Mouse (Mus musculus): Measurements from ENCODE around the gene Emg1. TPM values are rescaled to one million over a fixed set of nuclear protein-coding genes. Genes with fewer than 3 reads are reported as not detected.

The Emg1 gene
- polyA plus RNA-seq, 1 experiment from 2014 or later = 105 TPM

DNA sequence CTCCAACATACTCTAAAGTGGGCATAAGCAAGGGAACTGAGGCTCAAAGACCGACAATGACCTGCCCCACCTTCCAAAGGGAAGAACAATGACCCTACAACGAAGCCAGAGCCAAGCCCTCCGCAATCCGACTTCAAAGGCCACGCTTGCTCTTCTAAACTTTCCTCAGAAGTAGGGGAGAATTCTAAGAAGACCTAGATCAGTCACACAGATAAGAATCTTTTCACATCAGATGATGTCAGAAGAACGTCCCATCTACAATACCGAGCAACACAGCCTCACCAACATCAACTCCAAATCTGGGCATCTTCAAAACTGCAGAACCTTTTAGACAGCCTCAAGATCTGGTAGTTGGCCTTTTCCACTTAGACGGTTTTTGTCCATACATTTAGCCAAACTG lies 38.4 kb upstream of the Emg1 start:
- peaks cover 28% of the 10 kb centered on the region for H3K4me1 ChIP-seq (replicated peaks)
- ATAC-seq (ENCODE audit: insufficient number of reproducible peaks, low FRiP score) = no peak
- H3K9ac ChIP-seq = no peak overlapping the region
- peaks cover 36% of the 10 kb centered on the region for H3K36me3 ChIP-seq
- H3K4me3 ChIP-seq = no peak overlapping the region
- no peak overlapping the region for H3K27ac ChIP-seq (ENCODE audit: poor library complexity, severe bottlenecking)
- WGBS = 77% methylated on average over 8 of the region's 8 CpGs
- no peaks in the 10 kb centered on the region for H3K27me3 ChIP-seq (replicated peaks)
- H3K9me3 ChIP-seq (replicated peaks) = no peaks in the 10 kb centered on the region
- no peak overlapping the region for H3K4me2 ChIP-seq

DNA sequence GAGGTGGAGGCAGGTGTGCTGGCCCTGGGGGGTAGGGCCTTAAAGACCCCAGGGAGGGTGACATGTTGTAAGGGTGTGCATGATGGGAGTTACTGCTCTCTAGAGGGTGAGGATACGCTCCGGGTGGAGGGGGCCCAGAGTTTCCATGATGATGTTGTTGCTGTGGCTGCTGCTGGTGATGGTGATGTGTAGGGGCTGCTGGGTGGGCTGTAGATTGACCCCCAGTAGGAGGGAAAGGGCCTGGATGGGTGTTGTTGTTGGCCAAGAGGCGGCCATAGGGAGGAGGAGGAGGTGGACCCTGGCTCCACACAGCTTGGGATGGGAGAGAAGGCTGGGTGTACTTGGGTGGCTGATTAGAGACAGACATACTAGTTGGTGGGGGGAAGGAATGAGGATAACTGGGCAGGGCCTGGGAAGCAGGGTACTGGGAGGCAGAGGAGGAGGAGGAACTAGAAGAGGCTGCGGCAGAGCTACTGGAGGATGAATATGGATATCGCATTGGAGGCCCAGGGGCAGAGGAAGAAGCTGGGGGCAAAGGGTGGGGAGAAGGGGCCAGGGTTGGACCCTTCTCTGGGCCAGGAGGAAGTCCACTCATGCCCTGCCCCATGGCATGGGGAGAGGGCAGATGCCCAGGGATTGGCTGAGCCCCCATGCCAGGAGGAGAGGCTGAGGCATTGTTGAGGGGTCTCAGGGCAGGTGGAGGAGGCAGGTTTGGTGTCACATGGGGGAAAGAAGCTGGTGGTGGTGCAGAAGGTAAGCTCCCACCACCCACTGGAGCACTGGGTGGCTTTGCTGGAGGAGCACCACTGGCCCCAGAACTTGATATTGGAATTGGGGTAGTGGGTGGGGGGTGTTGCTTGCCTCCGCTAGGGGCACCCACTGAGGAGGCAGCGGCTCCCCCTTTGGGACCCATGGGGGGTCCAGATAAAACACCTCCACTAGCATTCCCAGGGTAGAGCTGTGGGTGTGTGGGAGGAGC lies 35.0 kb upstream of the Emg1 start:
- Histone ChIP-seq H3K9me3 (replicated peaks) (no peaks in the 10 kb centered on the region), H3K4me2 (peak overlapping the region; percentile 84), H3K4me3 (peak overlapping the region; percentile 53), H3K36me3 (peaks cover 61% of the 10 kb centered on the region), H3K27ac (ENCODE audit: poor library complexity, severe bottlenecking) (0 out of 2 replicates have a peak overlapping the region, but pooled peaks have one; percentile 58), H3K27me3 (replicated peaks) (no peaks in the 10 kb centered on the region), H3K9ac (peak overlapping the region; percentile 83; the same call in 1 of the 2 replicates), H3K4me1 (replicated peaks) (peaks cover 20% of the 10 kb centered on the region)
- ATAC-seq (ENCODE audit: insufficient number of reproducible peaks, low FRiP score) = no peak
- WGBS = 84% methylated on average over 7 of the region's 7 CpGs

DNA sequence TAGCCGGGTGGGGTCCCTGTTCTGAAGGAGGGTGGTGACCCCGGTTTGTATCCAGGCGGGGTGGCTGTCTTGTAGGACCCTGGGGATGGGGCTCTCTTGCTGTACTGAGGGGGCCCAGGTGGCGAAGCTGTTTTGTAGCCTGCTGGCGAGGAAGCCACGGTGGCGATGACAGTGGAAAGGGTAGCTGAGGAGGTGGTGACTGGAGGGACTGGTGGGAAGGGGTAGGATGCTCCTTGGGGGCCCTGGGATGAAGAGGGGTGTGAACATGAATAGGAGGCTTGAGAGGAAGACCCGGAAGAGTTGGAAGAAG lies 34.3 kb upstream of the Emg1 start:
- Histone ChIP-seq H3K4me3 (peak overlapping the region; percentile 53), H3K27me3 (replicated peaks) (no peaks in the 10 kb centered on the region), H3K4me2 (peak overlapping the region; percentile 84), H3K9ac (peak overlapping the region; percentile 83), H3K27ac (ENCODE audit: poor library complexity, severe bottlenecking) (peak overlapping the region; percentile 58; the same call in 1 of the 2 replicates), H3K9me3 (replicated peaks) (no peaks in the 10 kb centered on the region), H3K36me3 (peaks cover 61% of the 10 kb centered on the region), H3K4me1 (replicated peaks) (peaks cover 24% of the 10 kb centered on the region)
- no peak for ATAC-seq (ENCODE audit: insufficient number of reproducible peaks, low FRiP score)
- WGBS = 24% methylated on average over 8 of the region's 8 CpGs

DNA sequence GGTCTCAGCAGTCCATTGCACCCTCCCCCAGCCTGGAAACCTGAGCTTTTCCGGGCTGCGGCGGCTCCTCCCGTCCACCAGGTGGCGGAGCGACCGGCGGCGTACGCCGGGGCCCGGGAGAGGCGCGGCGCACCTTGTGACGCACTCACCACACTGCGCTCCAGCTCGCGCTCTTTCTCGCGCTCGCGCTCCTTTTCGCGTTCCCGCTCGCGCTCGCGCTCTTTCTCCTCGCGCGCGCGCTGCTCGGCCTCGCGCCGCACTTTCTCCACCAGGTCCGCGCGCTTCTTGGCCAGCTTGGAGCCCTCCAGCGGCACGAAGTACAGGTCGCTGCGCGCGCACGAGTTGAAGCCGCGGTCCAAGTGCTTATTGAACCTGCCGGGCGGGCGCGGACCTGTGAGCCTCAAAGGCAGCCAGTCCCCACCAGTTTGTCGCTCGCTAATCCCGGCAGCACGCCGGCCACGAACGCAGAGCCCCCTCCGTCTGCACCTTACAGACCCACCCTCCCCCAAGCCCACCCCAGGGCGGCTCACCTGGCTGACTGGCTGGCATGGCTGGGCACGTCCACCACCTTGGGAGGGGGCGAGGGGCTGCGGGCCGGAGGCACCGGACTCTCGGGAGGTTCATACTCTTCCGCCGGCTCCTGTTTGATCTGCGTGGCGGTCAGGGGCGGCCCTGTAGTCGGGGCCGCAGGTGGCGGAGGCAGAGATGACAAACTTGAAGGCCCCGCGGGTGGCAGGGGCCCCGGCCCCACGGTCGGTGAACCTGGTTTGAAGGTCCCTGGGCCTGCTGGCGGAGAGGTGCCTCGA lies 33.7 kb upstream of the Emg1 start:
- Histone ChIP-seq H3K4me3 (peak overlapping the region; percentile 53), H3K4me2 (peak overlapping the region; percentile 84), H3K9me3 (replicated peaks) (no peaks in the 10 kb centered on the region), H3K9ac (peak overlapping the region; percentile 83), H3K36me3 (peaks cover 61% of the 10 kb centered on the region), H3K4me1 (replicated peaks) (peaks cover 24% of the 10 kb centered on the region), H3K27ac (ENCODE audit: poor library complexity, severe bottlenecking) (peak overlapping the region; percentile 58), H3K27me3 (replicated peaks) (no peaks in the 10 kb centered on the region)
- ATAC-seq (ENCODE audit: insufficient number of reproducible peaks, low FRiP score) = peak; percentile 84
- 1% methylated on average over 85 of the region's 85 CpGs for WGBS

DNA sequence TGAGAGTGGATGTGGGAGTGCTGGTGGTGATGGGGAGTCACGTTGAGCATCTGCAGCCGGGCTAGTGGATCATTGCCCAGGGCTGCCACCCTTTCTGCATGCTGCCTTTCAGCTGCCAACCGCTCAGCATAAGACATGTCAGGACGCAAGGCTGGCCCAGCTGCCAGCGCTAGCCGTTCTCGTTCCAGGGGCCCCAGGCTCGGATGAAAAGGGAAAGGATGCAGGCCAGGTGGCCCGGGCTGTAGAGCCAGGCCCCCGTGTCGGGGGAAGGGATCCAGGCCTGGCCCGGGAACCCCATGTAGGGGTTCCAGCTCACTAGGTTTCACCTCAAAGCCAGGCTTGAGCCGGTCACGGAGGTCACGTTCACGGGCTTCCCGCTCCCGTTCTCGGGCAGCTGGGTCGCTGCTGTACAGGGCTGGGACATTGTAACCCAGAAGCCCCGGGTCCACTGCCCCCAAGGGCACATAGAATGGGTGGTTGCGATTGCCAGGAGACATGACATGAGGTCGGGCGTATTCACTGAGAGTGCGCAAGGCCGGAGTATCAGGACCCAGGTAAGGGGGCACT lies 32.9 kb upstream of the Emg1 start:
- 72% methylated on average over 26 of the region's 26 CpGs for WGBS
- H3K27ac ChIP-seq (ENCODE audit: poor library complexity, severe bottlenecking) = peak overlapping the region; percentile 58
- no peak for ATAC-seq (ENCODE audit: insufficient number of reproducible peaks, low FRiP score)
- H3K4me2 ChIP-seq = peak overlapping the region; percentile 84
- H3K4me1 ChIP-seq (replicated peaks) = peaks cover 27% of the 10 kb centered on the region
- no peaks in the 10 kb centered on the region for H3K27me3 ChIP-seq (replicated peaks)
- H3K4me3 ChIP-seq = peak overlapping the region; percentile 53
- no peaks in the 10 kb centered on the region for H3K9me3 ChIP-seq (replicated peaks)
- peaks cover 59% of the 10 kb centered on the region for H3K36me3 ChIP-seq
- peak overlapping the region; percentile 61 for H3K9ac ChIP-seq

DNA sequence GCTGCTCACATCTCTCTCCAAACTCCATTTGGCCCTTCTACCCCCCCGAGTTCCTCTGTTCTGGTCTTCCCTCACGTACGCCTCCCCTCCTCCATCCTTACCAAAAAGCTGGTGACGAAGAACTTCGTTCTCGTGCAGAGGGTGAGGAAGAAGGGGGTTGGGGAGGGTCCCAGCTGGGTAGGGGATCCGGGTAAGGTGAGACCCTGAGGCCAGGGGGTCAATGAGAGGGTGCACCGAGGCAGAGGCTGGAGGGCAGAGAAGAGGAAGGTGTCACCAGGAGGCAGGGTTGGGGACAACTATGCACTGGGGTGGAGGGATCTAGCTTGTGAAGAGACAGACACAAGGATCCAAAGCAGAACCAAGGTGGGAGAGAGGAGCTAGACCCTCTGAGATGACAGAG lies 31.7 kb upstream of the Emg1 start:
- ATAC-seq (ENCODE audit: insufficient number of reproducible peaks, low FRiP score) = no peak
- Histone ChIP-seq H3K27ac (ENCODE audit: poor library complexity, severe bottlenecking) (no peak overlapping the region), H3K4me2 (no peak overlapping the region), H3K4me3 (no peak overlapping the region), H3K9me3 (replicated peaks) (no peaks in the 10 kb centered on the region), H3K4me1 (replicated peaks) (peaks cover 39% of the 10 kb centered on the region), H3K9ac (no peak overlapping the region), H3K36me3 (peaks cover 54% of the 10 kb centered on the region), H3K27me3 (replicated peaks) (no peaks in the 10 kb centered on the region)
- WGBS = 89% methylated on average over 8 of the region's 8 CpGs

DNA sequence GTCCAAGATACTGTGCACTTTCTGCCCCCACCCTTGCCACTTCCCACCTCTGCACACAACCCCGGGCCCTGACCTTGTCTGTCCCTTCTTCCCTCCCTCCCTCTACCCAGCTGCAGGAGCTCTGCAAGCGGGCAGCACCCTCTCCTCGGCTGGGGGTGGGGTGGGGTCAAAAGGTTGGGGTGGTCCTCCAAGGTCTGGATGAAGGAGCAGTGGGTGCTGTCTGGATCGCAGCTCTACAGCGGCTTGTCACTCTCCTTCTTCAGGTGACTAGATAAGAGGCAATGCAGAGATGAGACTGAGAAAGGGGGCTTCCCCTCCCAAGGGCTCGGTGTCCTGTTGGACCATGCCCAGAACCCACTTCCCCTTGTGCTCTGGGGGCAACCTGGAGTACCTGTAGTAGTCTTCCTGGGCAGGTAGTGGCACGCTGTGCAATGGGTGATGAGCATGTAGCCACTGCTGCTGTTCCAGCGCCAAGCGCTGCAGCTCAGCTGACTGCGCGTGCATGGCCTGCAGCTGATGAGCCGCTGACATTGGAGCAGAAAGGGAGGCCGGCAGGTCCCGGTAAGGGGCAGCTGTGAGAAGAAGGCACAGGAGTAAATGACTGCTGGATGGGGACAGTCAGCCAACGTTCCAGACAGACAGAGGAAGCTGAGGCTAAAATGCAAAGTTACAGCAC lies 31.0 kb upstream of the Emg1 start:
- H3K4me1 ChIP-seq (replicated peaks) = peaks cover 45% of the 10 kb centered on the region
- no peak for ATAC-seq (ENCODE audit: insufficient number of reproducible peaks, low FRiP score)
- no peak overlapping the region for H3K4me2 ChIP-seq
- H3K9me3 ChIP-seq (replicated peaks) = no peaks in the 10 kb centered on the region
- 87% methylated on average over 15 of the region's 15 CpGs for WGBS
- H3K27ac ChIP-seq (ENCODE audit: poor library complexity, severe bottlenecking) = no peak overlapping the region
- H3K27me3 ChIP-seq (replicated peaks) = no peaks in the 10 kb centered on the region
- H3K36me3 ChIP-seq = peaks cover 47% of the 10 kb centered on the region
- no peak overlapping the region for H3K9ac ChIP-seq
- H3K4me3 ChIP-seq = no peak overlapping the region

DNA sequence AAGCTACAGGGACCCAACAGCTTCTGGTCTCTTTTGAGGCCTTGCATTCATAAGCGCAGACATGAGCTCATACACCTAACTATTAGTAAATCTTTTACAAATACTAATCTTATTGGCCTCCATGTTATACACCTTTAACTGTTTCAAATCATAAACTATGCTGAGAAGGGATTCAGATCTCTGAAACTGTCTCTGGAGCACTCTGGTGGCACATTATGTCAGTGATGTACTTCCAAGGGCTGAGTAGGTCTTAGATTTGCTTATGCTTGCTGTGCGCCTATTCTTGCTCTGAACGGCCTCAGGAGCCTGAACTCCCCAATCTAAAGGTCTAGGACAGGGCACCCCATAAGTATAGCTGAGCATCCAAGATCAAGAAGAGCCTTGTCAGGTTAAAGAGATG lies 29.9 kb upstream of the Emg1 start:
- Histone ChIP-seq H3K9ac (peak overlapping the region; percentile 84), H3K4me3 (peak overlapping the region; percentile 60), H3K4me2 (peak overlapping the region; percentile 80), H3K9me3 (replicated peaks) (no peaks in the 10 kb centered on the region), H3K27me3 (replicated peaks) (no peaks in the 10 kb centered on the region), H3K4me1 (replicated peaks) (peaks cover 45% of the 10 kb centered on the region), H3K27ac (ENCODE audit: poor library complexity, severe bottlenecking) (peak overlapping the region; percentile 98), H3K36me3 (peaks cover 36% of the 10 kb centered on the region)
- no peak for ATAC-seq (ENCODE audit: insufficient number of reproducible peaks, low FRiP score)
- WGBS = 76% methylated on average over 3 of the region's 3 CpGs

DNA sequence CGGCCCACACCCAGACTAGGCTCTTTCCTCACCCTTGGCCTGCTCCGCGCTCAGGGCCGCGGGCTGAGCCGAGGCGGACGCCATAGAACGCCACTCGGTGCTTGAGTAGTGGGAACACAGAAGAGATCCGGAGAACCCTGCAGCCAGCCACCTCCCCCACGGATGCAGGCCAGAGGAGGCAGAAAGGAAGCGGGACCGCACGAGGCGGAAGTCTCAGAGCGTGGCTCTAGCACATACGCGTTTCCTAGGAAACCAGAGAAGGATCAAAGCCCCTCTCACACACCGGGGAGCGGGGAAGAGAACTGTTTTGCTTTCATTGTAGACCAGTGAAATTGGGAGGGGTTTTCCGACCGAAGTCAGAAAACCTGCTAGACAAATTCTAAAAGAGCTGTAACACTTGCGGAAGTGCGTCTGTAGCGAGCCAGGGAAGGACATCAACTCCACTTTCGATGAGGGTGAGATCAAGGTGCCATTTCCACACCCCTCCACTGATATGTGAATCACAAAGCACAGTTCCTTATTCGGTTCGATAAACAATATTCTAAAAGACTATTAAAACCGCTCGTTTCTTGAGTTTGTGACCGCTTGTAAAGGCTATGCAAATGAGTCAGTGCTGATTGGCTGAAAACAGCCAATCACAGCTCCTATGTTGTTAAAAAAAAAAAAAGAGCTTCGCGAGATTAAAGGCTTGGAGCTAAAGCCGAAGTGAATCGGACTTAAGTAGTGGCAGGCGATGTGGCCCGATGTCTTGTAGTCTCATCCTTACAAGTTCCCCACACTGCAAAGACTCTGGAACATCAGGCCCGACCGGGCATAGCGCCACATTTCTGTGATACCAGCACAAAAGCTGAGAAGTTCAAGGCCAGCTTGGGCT lies 29.1 kb upstream of the Emg1 start, which contains the start of gene Grcc10:
Grcc10 (minus strand) TSS at position 487 of the 874 bp plus-strand sequence.
- peak within 1 kb of the TSS; percentile 80 for H3K4me2 ChIP-seq
- peaks cover 32% of the 10 kb centered on the region for H3K36me3 ChIP-seq
- peak within 1 kb of the TSS; percentile 98 for H3K27ac ChIP-seq (ENCODE audit: poor library complexity, severe bottlenecking)
- peak within 1 kb of the TSS; percentile 60 for H3K4me3 ChIP-seq
- H3K9me3 ChIP-seq (replicated peaks) = no peaks in the 10 kb centered on the region
- ATAC-seq (ENCODE audit: insufficient number of reproducible peaks, low FRiP score) = peak; percentile 76
- WGBS = under 1% methylated on average over 41 of the region's 41 CpGs
- H3K9ac ChIP-seq = peak within 1 kb of the TSS; percentile 84
- peaks cover 38% of the 10 kb centered on the region for H3K4me1 ChIP-seq (replicated peaks)
- no peaks in the 10 kb centered on the region for H3K27me3 ChIP-seq (replicated peaks)

Data from heart, embryonic 12.5 days (tissue).